Mouse (Mus musculus) thymus, adult 2 months (tissue): Measurements from ENCODE around the gene Asb1. TPM values are rescaled to one million over a fixed set of nuclear protein-coding genes. Genes with fewer than 3 reads are reported as not detected.

ENCODE experiments used
- DNase-seq: peaks from one replicate; pipeline ENCODE4 v3.0.0; 2021
- H3K27ac ChIP-seq: fragments of 200-500 bp; 2 replicates; pipeline ENCODE4 v1.5.1; 2012; ENCODE audit warnings: low read length, control low read depth; ENCODE audit not compliant: control insufficient read depth, insufficient read depth
- H3K27me3 ChIP-seq: fragments of 200-500 bp; 2 replicates; pipeline ENCODE4 v1.6.1; 2012; ENCODE audit warnings: mild to moderate bottlenecking, low read length, moderate library complexity, mixed read lengths; ENCODE audit not compliant: control insufficient read depth, insufficient read depth
- H3K36me3 ChIP-seq: fragments of 200-500 bp; 2 replicates; pipeline ENCODE4 v1.6.1; 2012; ENCODE audit warnings: mild to moderate bottlenecking, low read length, moderate library complexity; ENCODE audit not compliant: control insufficient read depth, insufficient read depth
- H3K4me1 ChIP-seq: fragments of 200-500 bp; replicated peaks from 2 replicates; pipeline ENCODE4 v1.6.1; 2012; ENCODE audit warnings: low read length; ENCODE audit not compliant: control insufficient read depth, insufficient read depth
- H3K4me3 ChIP-seq: fragments of 200-500 bp; 2 replicates; pipeline ENCODE4 v1.5.1; 2012; ENCODE audit warnings: mild to moderate bottlenecking, low read length, control low read depth, moderate library complexity; ENCODE audit not compliant: control insufficient read depth, insufficient read depth
- CTCF ChIP-seq: fragments of 200-500 bp; IDR thresholded peaks from 2 replicates; pipeline ENCODE4 v1.5.1; 2012; ENCODE audit warnings: mild to moderate bottlenecking, control low read depth, low read length, moderate library complexity, borderline replicate concordance; ENCODE audit not compliant: control insufficient read depth, poor library complexity, insufficient read depth; ENCODE audit errors: extremely low read depth
- POLR2A ChIP-seq: fragments of 200-500 bp; IDR thresholded peaks from 2 replicates; pipeline ENCODE4 v1.6.1; 2012; ENCODE audit warnings: mild to moderate bottlenecking, low read length, control low read depth, moderate library complexity; ENCODE audit not compliant: control insufficient read depth, poor library complexity, insufficient read depth; ENCODE audit errors: extremely low read depth
- WGBS: fragments of 180-500 bp; shearing (Covaris S2); methylation state at CpG from one replicate; pipeline ENCODE4 v1.1.7; 2018; 5-methylcytosine and 5-hydroxymethylcytosine counted together
- polyA plus RNA-seq: library from polyadenylated mRNA; depleted of rRNA; stranded (reverse); fragments of >200 nt; gene quantifications from 2 replicates; pipeline ENCODE4 v1.2.3, GENCODE M21; 2012; rRNA removed

Asb1 gene
- 8.7 and 10.4 TPM in 2 replicates for polyA plus RNA-seq

DNA sequence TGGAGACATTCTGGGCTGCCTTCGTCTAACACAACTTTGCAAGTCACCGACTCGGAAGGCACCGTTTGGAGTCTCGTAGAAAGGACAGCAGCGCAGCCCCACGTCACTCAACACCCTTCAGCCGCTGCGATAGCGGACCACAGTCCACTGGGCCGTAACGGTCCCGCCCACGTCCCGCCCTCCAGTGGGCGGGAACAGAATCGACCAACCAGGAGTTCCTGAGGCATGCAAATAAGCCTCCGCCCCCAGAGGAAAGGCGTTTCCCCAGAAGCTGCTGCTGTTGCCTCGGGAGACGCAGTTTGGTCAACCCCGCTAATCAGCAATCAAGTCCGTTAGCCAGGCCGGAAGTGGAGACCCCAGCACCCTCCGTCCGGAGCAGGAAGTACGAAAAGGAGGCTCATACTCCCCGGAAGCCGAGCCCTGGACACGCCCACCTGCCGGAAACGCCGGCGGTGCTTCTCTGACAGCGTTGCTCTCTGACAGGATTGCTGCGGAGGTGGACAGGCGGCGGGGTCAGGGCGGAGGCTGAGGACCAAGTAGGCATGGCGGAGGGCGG, at the start of gene Asb1:
Asb1 (plus strand) TSS at position 274 of the 556 bp plus-strand sequence.
- Histone ChIP-seq H3K4me1 (peaks cover 13% of the 10 kb centered on the region), H3K36me3 (no peaks in the 10 kb centered on the region), H3K4me3 (peak within 1 kb of the TSS; percentile 94), H3K27ac (no peak within 1 kb of the TSS), H3K27me3 (no peaks in the 10 kb centered on the region; the same call in 1 of the 2 replicates)
- whole genome bisulfite sequencing: under 1% methylated on average over 41 of the region's 41 CpGs
- TF ChIP-seq CTCF: 0 out of 2 replicates have a peak, but pooled peaks have one; percentile 29
- TF ChIP-seq POLR2A: no peak
- DNase-seq: peak; percentile 88

DNA sequence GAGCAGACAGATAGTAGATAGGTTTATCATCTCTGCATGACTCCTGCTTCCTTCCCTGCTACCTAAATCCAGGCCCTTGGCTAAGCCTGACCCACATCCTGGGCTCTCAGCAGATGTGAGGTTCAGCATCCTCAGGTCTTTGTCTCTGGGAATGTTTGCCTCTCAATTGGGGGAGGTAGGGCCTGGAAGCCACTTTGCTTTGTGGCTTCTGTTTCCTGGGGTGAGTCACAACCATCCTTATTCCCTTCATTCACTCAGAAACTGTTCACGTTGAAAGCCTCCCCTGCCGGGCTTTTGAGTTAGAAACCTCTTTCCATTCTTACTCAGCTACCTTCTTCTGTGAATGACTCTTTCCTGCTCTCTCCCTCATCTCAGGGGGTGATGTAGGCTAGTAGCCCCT, 47.6 kb upstream of the Asb1 start:
- no peaks in the 10 kb centered on the region for H3K27me3 ChIP-seq
- H3K4me1 ChIP-seq: peaks cover 10% of the 10 kb centered on the region
- TF ChIP-seq POLR2A: no peak
- no peak for TF ChIP-seq CTCF
- DNase-seq: no peak
- H3K4me3 ChIP-seq: no peak overlapping the region
- H3K36me3 ChIP-seq: no peaks in the 10 kb centered on the region
- 25% methylated on average over 2 of the region's 2 CpGs for WGBS
- no peak overlapping the region for H3K27ac ChIP-seq

DNA sequence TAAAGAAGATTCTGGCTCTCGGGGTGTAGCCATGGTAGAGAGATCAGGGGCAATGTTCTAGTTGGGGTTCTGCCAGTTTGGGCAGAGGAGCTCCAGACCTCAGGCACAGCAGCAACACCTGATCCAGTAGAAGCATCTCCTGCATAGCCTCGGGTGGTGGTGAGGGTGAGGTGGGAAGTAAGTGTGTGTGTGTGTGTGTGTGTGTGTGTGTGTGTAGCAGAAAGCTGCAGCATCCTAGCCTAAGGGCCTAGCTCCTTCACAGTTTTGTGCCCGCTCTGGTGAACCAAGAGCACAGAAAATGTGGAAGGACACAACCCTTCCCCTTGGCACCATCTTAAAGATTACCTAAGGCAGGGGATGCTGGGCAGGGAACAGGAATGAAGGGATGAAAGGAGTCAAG, 46.4 kb upstream of the Asb1 start:
- WGBS: 36% methylated on average over 3 of the region's 3 CpGs
- no peak for DNase-seq
- H3K4me3 ChIP-seq: no peak overlapping the region
- peaks cover 10% of the 10 kb centered on the region for H3K4me1 ChIP-seq
- no peaks in the 10 kb centered on the region for H3K36me3 ChIP-seq
- no peaks in the 10 kb centered on the region for H3K27me3 ChIP-seq
- H3K27ac ChIP-seq: no peak overlapping the region
- no peak for TF ChIP-seq POLR2A
- TF ChIP-seq CTCF: no peak

DNA sequence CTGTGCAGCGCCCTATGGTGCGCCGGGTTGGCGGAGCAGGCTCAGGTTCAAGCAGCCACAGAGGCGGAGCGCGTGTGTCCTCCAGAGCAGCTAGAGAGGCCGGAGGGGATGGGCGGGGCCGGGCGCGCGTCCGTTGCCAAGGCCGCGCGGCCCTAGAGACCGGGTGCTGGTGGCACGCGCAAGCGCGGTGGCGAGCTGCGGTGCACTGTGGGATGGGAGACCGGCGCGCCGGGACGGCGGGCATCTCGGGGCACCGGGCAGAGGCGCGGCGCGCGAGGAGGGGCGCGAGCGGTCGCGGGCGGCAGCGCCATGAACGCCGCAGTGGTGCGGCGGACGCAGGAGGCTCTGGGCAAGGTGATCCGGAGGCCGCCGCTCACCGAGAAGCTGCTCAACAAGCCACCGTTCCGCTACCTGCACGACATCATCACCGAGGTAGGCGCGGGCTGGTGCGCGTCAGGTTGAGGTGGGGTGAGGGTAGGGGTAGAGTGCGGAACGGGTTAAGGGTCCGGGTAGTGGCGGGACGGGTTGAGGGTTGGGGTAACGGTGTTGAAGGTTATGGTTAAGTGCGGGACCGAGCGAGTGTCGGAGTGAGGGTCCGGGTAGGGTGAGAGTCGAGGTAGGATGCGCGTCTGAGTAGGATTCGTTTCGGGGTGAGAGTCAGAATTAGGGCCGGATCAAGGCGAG, 45.7 kb upstream of the Asb1 start, which contains the start of gene Traf3ip1:
Traf3ip1 (plus strand) TSS at position 191 of the 684 bp plus-strand sequence.
- WGBS: under 1% methylated on average over 79 of the region's 79 CpGs
- H3K27me3 ChIP-seq: no peaks in the 10 kb centered on the region
- H3K4me1 ChIP-seq: peaks cover 10% of the 10 kb centered on the region
- DNase-seq: peak; percentile 92
- H3K36me3 ChIP-seq: no peaks in the 10 kb centered on the region
- TF ChIP-seq CTCF (peak; percentile 50; the same call in 1 of the 2 replicates), POLR2A (peak; percentile 57; the same call in 1 of the 2 replicates)
- peak within 1 kb of the TSS; percentile 68 for H3K4me3 ChIP-seq
- no peak within 1 kb of the TSS for H3K27ac ChIP-seq

DNA sequence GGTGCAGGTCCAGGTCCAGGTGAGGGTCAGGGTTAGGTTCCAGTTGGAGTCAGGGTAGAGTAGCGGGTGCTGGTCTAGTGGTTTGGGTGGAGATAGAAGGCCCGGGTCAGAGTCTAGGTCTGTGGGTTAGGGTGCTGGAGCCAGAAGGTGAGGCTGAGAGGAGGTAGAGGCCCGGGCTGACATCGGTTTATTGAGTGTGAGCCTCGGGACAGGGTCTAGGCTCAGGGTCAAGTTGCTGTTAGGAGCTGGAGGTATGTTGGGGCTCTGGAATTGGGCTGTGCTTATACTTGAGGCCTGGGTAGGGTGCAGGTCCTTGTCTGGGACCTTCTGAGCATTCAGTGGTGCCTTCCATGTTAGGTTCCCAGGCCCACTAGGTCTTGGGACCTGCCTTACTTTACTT, 45.0 kb upstream of the Asb1 start:
- no peak for TF ChIP-seq POLR2A
- TF ChIP-seq CTCF: no peak
- H3K27me3 ChIP-seq: no peaks in the 10 kb centered on the region
- no peak for DNase-seq
- peaks cover 10% of the 10 kb centered on the region for H3K4me1 ChIP-seq
- H3K27ac ChIP-seq: no peak overlapping the region
- no peaks in the 10 kb centered on the region for H3K36me3 ChIP-seq
- peak overlapping the region; percentile 68 for H3K4me3 ChIP-seq
- WGBS: 77% methylated on average over 5 of the region's 5 CpGs

DNA sequence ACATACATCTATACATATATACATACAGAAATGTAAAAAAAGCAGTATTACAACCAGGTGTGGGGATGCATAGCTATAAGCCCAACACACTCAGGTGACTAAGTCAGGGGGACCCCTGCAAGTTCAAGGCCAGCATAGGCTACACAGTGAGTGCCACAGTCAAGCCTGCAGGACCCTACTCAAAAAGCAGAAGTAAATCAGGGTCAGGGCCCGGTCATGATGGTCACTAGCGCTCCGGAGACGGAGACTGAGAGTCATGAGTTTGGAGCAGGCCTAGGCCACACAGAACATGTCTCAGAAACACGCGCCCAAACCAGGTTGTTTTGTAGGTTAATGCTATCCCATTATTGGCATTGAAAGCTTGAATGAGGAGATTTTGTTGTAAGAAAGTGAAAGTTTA, 41.8 kb upstream of the Asb1 start:
- TF ChIP-seq POLR2A (no peak), CTCF (no peak)
- H3K4me3 ChIP-seq: no peak overlapping the region
- H3K27me3 ChIP-seq: no peaks in the 10 kb centered on the region
- whole genome bisulfite sequencing: 96% methylated on average over 6 of the region's 6 CpGs
- peaks cover 10% of the 10 kb centered on the region for H3K4me1 ChIP-seq
- no peak for DNase-seq
- H3K27ac ChIP-seq: no peak overlapping the region
- H3K36me3 ChIP-seq: 0 out of 2 replicates have a peak, but pooled peaks cover 4% of the 10 kb centered on the region
